Mouse (Mus musculus) Patski (cell line): ENCODE data around the gene Ltbp3. TPM values are rescaled to one million over a fixed set of nuclear protein-coding genes. Genes with fewer than 3 reads are reported as not detected.
"Not testable (repeated sequence)": the region's sequence is repeated elsewhere in the genome, so short reads cannot be mapped to it uniquely, and the experiment has no call there.

Experiments used
- ATAC-seq: fragments of 100-300 bp; one replicate; pipeline ENCODE4 v1.8.0; 2021
- CTCF ChIA-PET: fragments of 350-600 bp; sonication (Branson Sonifier 250); formaldehyde crosslinking; loops from one replicate; lab custom pipeline; 2022; ENCODE audit warnings: inconsistent platforms; lab: Charles Lee
- POLR2A ChIA-PET: fragments of 350-600 bp; sonication (Branson Sonifier 250); formaldehyde crosslinking; loops from one replicate; lab custom pipeline; 2022; ENCODE audit warnings: antibody characterized with exemption, inconsistent platforms; lab: Charles Lee
- DNase-seq: peaks from one replicate; pipeline ENCODE4 v3.0.0-alpha.2; 2011; ENCODE audit warnings: low read depth, low spot score
- H3K27me3 ChIP-seq: fragments of 371-371 bp; one replicate; pipeline ENCODE4 v1.5.1; 2021
- CTCF ChIP-seq: fragments of 100-300 bp; IDR thresholded peaks from one replicate; pipeline ENCODE4 v1.5.1; 2021
- in situ Hi-C: fragments of 300-500 bp; cut with MboI; formaldehyde crosslinking; loops from 3 replicates; pipeline ENCODE4 v1.11.1; 2018; ENCODE audit warnings: low pct_unique_long_range_greater_than_20kb, mixed read lengths
- polyA plus RNA-seq: library from polyadenylated mRNA; unstranded; gene quantifications from one replicate; pipeline ENCODE4 v1.2.3, GENCODE M21; 2021

The Ltbp3 gene
- polyA plus RNA-seq, 1 experiment from 2014 or later = 747 TPM

DNA sequence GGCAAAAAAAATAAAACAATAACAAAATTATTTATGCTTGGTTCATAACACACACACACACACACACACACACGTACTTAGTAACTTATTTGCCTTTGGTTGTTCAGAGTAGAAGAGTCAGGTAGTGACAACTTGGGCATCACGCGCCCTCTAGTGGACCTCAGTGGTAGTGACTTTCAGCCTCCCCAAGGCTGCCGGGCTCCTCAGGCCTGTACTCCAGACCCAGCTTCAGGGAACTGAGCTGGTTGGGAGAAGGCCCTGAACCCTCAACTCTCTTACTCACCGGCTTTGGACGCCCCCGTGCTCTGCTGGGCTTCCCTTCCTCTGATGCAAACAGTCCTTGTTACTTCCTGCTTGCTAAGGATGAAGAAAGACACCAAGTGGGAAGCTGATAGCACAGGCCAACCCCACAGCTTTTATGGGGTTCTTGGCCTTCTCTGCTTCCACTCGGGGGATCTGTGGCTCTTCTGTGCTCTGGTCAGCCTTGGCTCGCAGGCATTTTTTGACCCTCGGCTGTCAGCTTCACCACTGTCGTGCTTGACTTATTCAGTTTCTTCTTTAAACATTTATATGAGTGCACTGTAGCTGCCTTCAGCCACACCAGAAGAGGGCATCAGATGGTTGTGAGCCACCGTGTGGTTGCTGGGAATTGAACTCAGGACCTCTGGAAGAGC lies 45.9 kb downstream of the Ltbp3 start:
- DNase-seq (peak; percentile 56), ATAC-seq (peak; percentile 68)
- ChIA-PET CTCF (interaction anchor here (0.8 to 3.9 kb wide), 52 partner anchors 8 to 231 kb away, joined by 3 to 120 read pairs (median 6); partner anchors contain the start of genes Ap5b1, Cdc42ep2, Frmd8 and Slc25a45), POLR2A (interaction anchor here (0.6 to 2.5 kb wide), 17 partner anchors 11 to 698 kb away, joined by 3 to 21 read pairs (median 5); partner anchors contain the start of genes Slc25a45 and Yif1a)
- no peaks in the 10 kb centered on the region for H3K27me3 ChIP-seq
- in situ Hi-C loops = loop anchor here (5.0 to 10.0 kb wide), 2 partner anchors 171 to 252 kb away; no protein-coding TSS in a partner anchor
- TF ChIP-seq CTCF = peak; percentile 85

DNA sequence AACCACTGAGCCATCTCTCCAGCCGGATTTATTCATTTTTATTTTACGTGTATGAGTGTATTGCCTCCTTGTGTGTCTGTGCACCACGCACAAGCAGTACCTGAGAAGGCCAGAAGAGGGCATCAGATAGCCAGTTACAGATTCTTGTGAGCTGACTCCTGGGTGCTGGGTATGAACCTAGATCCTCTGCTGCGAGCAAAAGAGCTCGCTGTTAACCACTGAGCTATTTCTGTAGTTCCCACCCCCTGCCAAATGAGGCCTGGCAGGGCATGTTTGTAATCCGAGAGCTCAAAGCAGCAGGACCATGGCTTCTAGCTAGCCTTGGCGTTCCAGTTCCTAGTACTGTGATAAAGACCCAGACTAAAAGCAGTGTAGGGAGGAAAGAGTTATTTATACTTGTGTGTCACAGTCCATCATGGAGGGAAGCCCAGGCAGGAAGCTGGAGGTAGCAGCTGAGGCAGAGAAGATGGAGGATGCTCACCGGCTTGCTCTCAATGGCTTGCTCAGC lies 46.5 kb downstream of the Ltbp3 start:
- in situ Hi-C loops = loop anchor here (5.0 to 10.0 kb wide), 2 partner anchors 170 to 252 kb away; no protein-coding TSS in a partner anchor
- ATAC-seq = peak; percentile 58
- peak; percentile 95 for TF ChIP-seq CTCF
- ChIA-PET POLR2A (interaction anchor here (0.6 to 2.5 kb wide), 21 partner anchors 10 to 99 kb away, joined by 3 to 21 read pairs (median 4); partner anchors contain the start of gene Slc25a45), CTCF (interaction anchor here (0.6 to 3.9 kb wide), 59 partner anchors 9 to 277 kb away, joined by 3 to 120 read pairs (median 5); partner anchors contain the start of genes Ap5b1, Cdc42ep2, Ehbp1l1 and Frmd8)
- peak; percentile 89 for DNase-seq
- no peaks in the 10 kb centered on the region for H3K27me3 ChIP-seq

DNA sequence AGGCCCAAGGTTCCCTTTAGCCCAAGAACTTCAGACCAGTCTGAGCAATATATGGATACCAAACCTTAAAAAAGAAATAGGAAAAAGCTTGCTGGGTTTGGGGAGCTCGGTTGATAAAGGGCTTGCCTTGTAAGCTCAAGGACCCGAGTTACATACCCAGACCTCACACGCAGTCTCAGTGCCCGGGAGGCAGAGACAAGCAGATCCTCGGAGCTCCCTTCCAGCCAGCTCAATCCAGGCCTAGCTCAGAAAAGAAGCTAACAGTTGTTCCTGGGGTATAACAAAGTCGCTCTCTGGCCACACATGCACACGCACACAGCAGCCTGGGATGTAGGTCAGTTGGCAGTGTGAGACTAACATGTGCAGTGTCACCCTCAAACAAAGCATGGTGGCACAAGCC lies 47.2 kb downstream of the Ltbp3 start:
- in situ Hi-C loops = loop anchor here (5.0 to 10.0 kb wide), 2 partner anchors 169 to 253 kb away; no protein-coding TSS in a partner anchor
- DNase-seq (no peak), ATAC-seq (no peak)
- ChIA-PET POLR2A (interaction anchor here (0.9 to 2.5 kb wide), 15 partner anchors 9 to 99 kb away, joined by 3 to 21 read pairs (median 8); partner anchors contain the start of genes Map3k11 and Pcnx3), CTCF (interaction anchor here (0.7 to 3.9 kb wide), 33 partner anchors 13 to 230 kb away, joined by 3 to 120 read pairs (median 8); partner anchors contain the start of genes Ap5b1, Cdc42ep2, Frmd8 and Slc25a45)
- no peaks in the 10 kb centered on the region for H3K27me3 ChIP-seq
- TF ChIP-seq CTCF = no peak

DNA sequence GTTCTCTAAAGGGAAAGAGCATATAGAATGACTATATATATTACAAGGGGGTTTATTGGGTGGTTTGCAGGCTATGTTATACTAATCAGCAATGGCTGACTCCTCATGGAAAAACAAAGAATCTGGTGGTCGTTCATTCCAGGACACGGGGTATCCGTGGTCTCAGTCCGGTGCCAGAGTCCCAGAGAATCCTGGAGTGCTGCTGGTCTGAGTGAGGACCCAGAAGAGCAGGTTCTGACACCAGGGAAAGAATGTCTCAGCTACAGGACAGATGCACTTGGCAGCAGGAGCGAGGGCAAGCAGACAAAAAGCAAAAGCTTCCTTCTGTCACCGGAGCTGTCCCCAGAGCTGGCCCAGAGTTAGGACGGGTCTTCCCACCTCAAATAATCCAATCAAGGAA lies 47.9 kb downstream of the Ltbp3 start:
- ChIA-PET POLR2A (interaction anchor here (0.6 to 16.1 kb wide), 9 partner anchors 15 to 100 kb away, joined by 3 to 1065 read pairs (median 7); partner anchors contain the start of genes Map3k11 and Pcnx3), CTCF (interaction anchor here (0.7 to 3.9 kb wide), 4 partner anchors 40 to 96 kb away, joined by 3 to 120 read pairs (median 31); no protein-coding TSS in a partner anchor)
- no peaks in the 10 kb centered on the region for H3K27me3 ChIP-seq
- ATAC-seq = no peak
- in situ Hi-C loops = loop anchor here (5.0 to 10.0 kb wide), 2 partner anchors 169 to 254 kb away; no protein-coding TSS in a partner anchor
- no peak for TF ChIP-seq CTCF
- DNase-seq = no peak

DNA sequence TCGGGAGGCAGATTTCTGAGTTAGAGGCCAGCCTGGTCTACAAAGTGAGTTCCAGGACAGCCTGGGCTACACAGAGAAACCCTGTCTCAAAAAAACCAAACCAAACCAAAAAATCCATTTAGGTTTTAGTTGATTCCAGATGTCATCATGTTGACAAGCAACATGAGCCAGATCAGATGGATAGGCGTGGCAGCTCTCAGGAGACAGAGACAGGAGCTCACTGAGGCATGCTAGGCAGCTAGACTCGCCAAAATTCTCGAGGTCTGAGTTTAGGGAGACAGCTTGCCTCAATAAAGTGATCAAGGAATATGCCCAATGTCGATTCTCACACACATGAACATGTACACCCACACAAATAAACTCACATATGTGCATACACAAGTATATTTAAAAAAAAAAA lies 48.4 kb downstream of the Ltbp3 start:
- in situ Hi-C loops = loop anchor here (5.0 to 10.0 kb wide), 2 partner anchors 168 to 254 kb away; no protein-coding TSS in a partner anchor
- ChIA-PET POLR2A (interaction anchor here (0.6 to 16.1 kb wide), 6 partner anchors 11 to 123 kb away, joined by 3 to 1065 read pairs (median 5); no protein-coding TSS in a partner anchor), CTCF (interaction anchor here (0.8 to 3.9 kb wide), 3 partner anchors 62 to 96 kb away, joined by 4 to 120 read pairs (median 58); no protein-coding TSS in a partner anchor)
- ATAC-seq (no peak), DNase-seq (no peak)
- no peaks in the 10 kb centered on the region for H3K27me3 ChIP-seq
- TF ChIP-seq CTCF = no peak

DNA sequence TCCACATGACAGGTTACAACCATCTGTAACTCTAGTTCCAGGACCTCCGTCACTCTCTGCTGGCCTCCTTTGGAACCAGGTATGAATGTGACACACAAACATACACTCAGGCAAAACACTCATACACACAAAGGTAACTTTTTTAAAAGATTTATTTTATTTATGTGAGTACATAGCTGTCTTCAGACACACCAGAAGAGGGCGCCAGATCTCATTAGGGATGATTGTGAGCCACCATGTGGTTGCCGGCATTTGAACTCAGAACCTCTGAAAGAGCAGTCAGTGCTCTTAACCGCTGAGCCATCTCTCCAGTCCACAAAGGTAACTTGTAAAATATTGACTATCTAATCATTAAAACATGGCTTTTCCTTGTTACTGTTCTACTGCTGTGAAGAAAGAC lies 50.6 kb downstream of the Ltbp3 start:
- no peaks in the 10 kb centered on the region for H3K27me3 ChIP-seq
- ChIA-PET POLR2A (interaction anchor here (1.1 to 16.1 kb wide), 3 partner anchors 9 to 95 kb away, joined by 3 to 1065 read pairs (median 12); no protein-coding TSS in a partner anchor), CTCF (interaction anchor here (0.9 to 4.8 kb wide), 11 partner anchors 10 to 129 kb away, joined by 3 to 50 read pairs (median 5); partner anchors contain the start of gene Frmd8)
- no peak for ATAC-seq
- DNase-seq = no peak
- in situ Hi-C loops = loop anchor here (5.0 kb wide), 2 partner anchors 41 to 86 kb away; partner anchors contain the start of genes Frmd8 and Slc25a45
- peak; percentile 50 for TF ChIP-seq CTCF

DNA sequence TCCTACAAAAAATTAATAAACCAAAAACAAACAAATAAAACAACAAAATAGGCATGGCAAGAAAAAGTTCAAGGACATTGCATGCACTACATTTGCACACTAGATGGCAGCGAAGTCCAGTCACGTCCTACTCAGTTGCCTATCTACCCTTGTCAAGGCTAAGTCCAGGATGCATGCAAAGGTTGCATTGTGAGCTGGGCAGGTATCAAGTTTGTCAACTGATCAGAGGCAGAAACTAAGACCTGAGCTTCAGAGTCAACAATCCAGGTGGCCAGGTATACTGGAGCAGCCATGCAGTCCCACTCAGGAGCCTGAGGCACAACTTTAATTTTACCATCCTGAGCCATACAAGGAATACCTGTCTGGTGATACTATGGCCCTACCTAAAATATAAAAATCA lies 52.4 kb downstream of the Ltbp3 start:
- DNase-seq = peak; percentile 39
- POLR2A ChIA-PET = interaction anchor here (0.6 to 16.1 kb wide), 8 partner anchors 11 to 116 kb away, joined by 3 to 1065 read pairs (median 11); partner anchors contain the start of genes Frmd8 and Slc25a45
- in situ Hi-C loops = loop anchor here (5.0 kb wide), 2 partner anchors 39 to 84 kb away; partner anchors contain the start of genes Frmd8 and Slc25a45
- CTCF ChIA-PET = interaction anchor here (0.8 to 4.8 kb wide), 22 partner anchors 10 to 120 kb away, joined by 3 to 50 read pairs (median 5); partner anchors contain the start of gene Frmd8
- peak; percentile 85 for TF ChIP-seq CTCF
- no peak for ATAC-seq
- H3K27me3 ChIP-seq = no peaks in the 10 kb centered on the region

DNA sequence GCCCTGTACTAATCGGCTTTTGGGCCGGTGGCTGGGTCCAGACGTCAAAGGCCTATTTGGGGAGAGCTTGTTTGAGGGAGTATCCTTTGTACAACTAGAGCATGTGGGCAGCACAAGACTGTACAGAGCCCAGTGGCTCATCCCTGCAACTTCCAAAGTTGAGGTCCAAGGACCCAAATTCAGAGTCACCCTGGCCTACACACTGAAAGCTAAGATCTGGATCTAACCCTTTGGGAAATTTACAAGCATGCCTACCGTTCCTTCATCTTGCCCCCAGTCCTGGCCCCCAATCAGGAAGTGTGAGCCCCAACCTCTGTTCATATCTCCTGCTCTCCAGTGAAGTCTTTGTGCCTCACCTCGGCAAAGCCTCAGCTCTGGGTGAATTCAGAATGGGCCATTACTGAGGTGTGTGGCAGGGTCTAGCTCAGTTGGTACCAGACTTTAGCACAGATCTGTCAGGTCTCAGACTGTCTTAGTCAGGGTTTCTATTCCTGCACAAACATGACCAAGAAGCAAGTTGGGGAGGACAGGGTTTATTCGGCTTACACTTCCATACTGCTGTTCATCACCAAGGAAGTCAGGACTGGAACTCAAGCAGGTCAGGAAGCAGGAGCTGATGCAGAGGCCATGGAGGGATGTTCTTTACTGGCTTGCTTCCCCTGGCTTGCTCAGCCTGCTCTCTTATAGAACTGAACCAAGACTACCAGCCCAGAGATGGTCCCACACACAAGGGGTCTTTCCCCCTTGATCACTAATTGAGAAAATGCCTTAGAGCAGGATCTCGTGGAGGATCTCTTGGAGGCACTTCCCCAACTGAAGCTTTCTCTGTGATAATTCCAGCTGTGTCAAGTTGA lies 53.4 kb downstream of the Ltbp3 start:
- H3K27me3 ChIP-seq, DNase-seq: not testable (repeated sequence)
- ATAC-seq = peak; percentile 11
- CTCF ChIA-PET = interaction anchor here (0.8 to 4.8 kb wide), 16 partner anchors 9 to 103 kb away, joined by 3 to 50 read pairs (median 12); partner anchors contain the start of gene Frmd8
- in situ Hi-C loops = loop anchor here (5.0 kb wide), 2 partner anchors 38 to 83 kb away; partner anchors contain the start of genes Frmd8 and Slc25a45
- POLR2A ChIA-PET = interaction anchor here (0.8 to 16.1 kb wide), 9 partner anchors 9 to 87 kb away, joined by 3 to 1065 read pairs (median 4); partner anchors contain the start of genes Frmd8 and Slc25a45
